Mouse (Mus musculus) gastrocnemius, adult 2 months (tissue): ENCODE results near the gene Pla2g4b. TPM values are rescaled to one million over a fixed set of nuclear protein-coding genes. Genes with fewer than 3 reads are reported as not detected.
A peak's percentile ranks its signal among the peaks of the same experiment; 100 is the strongest.

Experiments used
- DNase-seq: peaks from one replicate; pipeline ENCODE4 v3.0.0; 2022
- H3K27ac ChIP-seq: fragments of 200-600 bp; 2 replicates; pipeline ENCODE4 v1.8.1; 2022; ENCODE audit warnings: mild to moderate bottlenecking
- H3K4me3 ChIP-seq: fragments of 200-600 bp; 2 replicates; pipeline ENCODE4 v1.8.1; 2022; ENCODE audit warnings: mild to moderate bottlenecking, moderate library complexity
- CTCF ChIP-seq: fragments of 200-600 bp; IDR thresholded peaks from 2 replicates; pipeline ENCODE4 v1.8.1; 2022; ENCODE audit warnings: antibody characterized with exemption, mild to moderate bottlenecking, moderate library complexity
- intact Hi-C: fragments of 180-260 bp; cut with DNase I; formaldehyde crosslinking; loops from one replicate; pipeline ENCODE4 v1.15.1; 2025
- long read RNA-seq, 2 experiments: library from polyadenylated mRNA; stranded (forward); transcript quantifications; one replicate each; pipeline ENCODE4 v2.0.0; 2021
- total RNA-seq, 2 experiments: library from RNA; stranded (reverse); gene quantifications; 2 replicates each; pipeline ENCODE4 v1.2.3; 2021

The Pla2g4b gene
- 1 to 10 TPM in 1 of 2 experiments, under 1 TPM in 1; 0.99 to 1.7 TPM for total RNA-seq
- long read RNA-seq, experiment 1, result 0 reads
- long read RNA-seq, experiment 2, partial matches to known transcripts, result 2 of 2 reads
- long read RNA-seq, experiment 2, other reads (novel, unspliced or antisense), result 0 of 2 reads

DNA sequence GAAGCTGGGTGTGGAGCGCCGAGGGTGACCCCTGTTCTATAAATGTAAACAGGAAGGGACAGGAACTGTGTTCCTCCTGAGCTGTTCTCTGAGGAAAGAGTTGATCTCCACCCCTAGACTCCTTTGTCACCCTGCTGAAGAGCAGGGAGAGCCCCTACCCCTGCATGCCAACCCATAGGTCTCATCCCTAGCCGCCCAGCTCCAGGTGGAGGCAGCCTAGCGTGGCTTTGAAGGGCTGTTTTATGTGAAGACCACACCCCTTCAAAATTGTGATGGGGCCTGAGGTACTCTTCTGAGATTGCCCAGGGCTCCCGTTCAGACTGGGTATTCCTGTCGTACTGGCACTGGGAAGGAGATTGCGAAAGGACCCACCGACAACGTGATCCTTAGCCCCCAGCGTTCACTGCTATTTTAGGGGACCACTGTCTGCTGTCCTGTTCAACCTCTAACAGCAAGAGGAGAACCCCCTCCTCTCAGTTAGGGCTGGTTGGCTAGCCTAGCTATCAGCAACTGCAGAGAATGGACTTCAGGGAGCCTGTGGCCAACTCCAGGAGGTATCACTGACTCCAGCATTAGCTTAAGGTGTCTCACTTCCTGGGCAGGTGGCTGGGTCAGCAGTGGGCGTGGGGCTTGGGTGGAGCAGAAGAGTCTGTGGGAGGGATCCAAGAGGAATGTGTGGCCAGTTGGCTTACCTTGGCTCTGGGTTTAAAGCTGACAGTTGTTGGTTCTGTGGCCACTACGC is at the start of gene Pla2g4b:
TSS of gene Pla2g4b (plus strand) at position 692 of the 742 bp plus-strand sequence.
- DNase-seq, result no peak
- no peak for TF ChIP-seq CTCF
- Histone ChIP-seq H3K27ac (no peak within 1 kb of the TSS), H3K4me3 (no peak within 1 kb of the TSS)
- intact Hi-C loops, result no loop called here

DNA sequence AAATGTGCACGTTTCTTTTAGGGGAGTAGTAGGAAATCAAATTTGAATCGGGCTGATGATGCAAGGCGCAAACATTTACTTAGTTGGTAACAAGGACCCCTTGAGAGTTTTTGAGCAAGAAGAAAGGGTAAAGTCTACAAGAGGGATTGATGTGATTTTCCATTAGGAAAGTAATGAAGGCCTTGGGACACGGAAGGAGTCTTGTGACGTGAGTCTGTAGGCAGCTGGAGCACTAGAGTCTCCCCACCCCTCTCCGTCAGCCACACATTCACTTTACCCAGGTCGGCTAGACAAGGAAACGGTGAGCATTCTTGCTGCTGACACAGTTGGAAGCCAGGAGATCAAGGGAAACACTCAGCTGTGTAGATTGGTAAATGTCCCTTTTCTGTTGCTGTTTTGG is 47.3 kb upstream of the Pla2g4b start:
- TF ChIP-seq CTCF, result no peak
- DNase-seq, result no peak
- intact Hi-C loops, result no loop called here
- Histone ChIP-seq H3K27ac (no peak overlapping the region), H3K4me3 (no peak overlapping the region)

DNA sequence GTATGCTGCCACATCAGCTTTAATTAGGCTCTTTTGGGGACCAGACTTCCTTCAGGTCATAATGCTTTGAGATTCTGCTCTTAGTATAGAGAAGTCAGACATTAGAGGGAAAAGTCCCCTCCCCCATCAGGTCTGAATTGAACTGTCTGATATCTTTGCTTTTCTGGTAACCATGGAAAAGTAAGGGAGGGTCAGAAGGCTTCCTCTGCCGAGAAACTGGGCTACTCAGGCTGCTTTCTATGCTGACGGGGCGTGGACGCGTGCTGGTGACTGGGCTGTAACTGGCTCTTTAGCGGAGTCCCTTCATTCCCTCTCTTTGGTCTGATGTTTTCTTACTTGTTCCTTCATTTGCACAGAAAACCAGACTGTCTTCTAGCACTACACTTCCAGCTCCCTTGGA is 46.8 kb upstream of the Pla2g4b start:
- no peak for DNase-seq
- intact Hi-C loops, result no loop called here
- H3K4me3 ChIP-seq, result no peak overlapping the region
- H3K27ac ChIP-seq, result no peak overlapping the region
- TF ChIP-seq CTCF, result no peak

DNA sequence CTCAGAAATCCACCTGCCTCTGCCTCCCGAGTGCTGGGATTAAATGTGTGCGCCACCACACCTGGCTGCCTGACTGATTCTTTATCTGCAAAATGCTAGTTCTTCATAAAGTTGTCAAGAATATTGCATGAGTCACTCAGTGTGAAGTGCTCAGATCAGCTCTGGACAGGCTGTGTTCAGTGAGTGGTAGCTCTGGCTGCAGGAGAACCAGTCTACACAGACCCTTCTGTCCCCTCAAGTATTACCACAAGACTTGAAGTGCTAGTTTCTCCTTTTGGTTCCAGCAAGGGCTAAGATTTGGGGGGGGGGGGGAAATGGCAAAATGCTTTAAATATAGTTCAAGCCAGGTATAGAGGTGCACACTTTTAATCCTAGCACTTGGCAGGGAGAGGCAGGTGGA is 45.8 kb upstream of the Pla2g4b start:
- Histone ChIP-seq H3K27ac (no peak overlapping the region), H3K4me3 (no peak overlapping the region)
- intact Hi-C loops, result no loop called here
- TF ChIP-seq CTCF, result no peak
- DNase-seq, result no peak

DNA sequence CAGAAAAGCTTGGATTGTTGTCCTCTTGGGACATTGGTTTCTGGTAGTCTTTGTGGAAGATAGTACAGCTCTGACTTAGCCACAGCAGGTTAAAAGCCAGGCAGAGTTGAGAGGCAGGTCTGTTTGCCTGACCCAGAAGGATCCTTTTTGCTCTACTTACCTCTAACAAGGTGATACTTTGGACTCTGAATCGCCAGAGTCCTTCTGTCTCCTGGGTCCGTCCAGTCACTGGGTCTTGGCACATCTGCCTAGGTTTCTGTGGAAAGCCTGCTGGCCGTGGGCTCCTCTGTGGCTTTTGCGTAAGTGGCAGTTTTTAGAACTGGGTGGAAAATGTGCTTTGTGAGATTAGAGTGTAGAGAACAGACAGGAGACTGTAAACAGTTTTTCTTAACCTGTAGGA is 44.3 kb upstream of the Pla2g4b start:
- Histone ChIP-seq H3K27ac (peak overlapping the region; percentile 48), H3K4me3 (no peak overlapping the region)
- no peak for TF ChIP-seq CTCF
- no peak for DNase-seq
- intact Hi-C loops, result no loop called here

DNA sequence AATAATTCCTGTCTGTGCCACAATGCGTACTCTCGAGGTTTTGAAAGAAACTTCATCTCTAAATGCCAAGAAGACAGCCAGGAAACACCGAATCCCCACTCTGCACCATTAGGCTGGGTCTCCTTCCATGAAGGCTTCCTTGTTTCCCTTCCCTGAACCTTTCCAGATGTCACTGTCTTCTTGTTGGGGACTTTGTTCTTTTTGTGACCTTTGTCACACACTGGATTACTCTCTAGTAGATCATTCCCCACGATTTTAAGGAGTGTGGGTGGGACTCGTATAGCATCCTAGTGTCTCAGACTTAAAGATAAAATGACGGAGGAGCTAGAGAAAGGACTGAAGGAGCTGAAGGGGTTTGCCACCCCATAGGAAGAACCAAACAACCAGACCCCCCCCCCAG is 42.3 kb upstream of the Pla2g4b start:
- Histone ChIP-seq H3K27ac (no peak overlapping the region), H3K4me3 (no peak overlapping the region)
- intact Hi-C loops, result loop anchor here (2.0 kb wide), 1 partner anchor 18 kb away; the partner anchor contains the start of gene Mapkbp1
- no peak for DNase-seq
- TF ChIP-seq CTCF, result no peak

DNA sequence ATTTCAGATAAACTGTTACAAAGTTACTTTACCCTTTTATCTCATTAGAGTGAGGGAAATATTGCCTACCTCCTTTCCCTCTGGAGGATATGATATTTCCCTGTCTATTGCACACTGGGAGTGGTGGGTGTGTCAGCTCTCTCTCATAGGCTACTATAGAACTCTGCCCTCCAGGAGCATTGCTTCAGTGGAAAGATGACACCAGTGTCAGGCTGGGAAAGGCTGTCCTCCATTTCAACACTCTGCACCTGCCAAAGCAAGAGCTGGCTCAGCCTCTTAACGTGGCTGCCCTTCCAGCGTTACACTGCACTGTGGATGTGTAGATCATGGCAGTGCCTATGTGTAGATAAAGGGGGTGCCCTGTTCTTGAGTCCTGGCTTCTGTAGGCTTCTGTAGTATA is 40.9 kb upstream of the Pla2g4b start:
- no peak for TF ChIP-seq CTCF
- peak; percentile 77 for DNase-seq
- no peak overlapping the region for H3K4me3 ChIP-seq
- intact Hi-C loops, result no loop called here
- H3K27ac ChIP-seq, result peak overlapping the region; percentile 74

DNA sequence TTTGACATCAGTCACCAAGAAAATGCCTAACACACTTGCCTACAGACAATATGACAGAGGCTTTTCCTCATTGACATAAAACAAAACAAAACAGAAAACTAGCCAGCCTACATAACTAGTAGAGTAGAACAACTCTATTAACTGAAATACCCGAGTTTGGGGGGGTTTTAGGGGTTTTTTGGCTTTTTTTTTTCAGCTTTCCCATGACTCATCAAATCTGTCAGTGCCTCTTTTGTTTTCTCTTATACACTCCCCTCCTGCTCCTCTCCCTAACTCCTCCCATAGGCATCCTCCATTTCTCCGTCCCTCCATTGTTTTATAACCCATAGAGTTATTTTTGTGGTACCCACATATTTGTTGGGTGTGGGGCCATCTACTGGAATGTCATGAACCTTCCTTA is 39.7 kb upstream of the Pla2g4b start:
- TF ChIP-seq CTCF, result no peak
- no peak for DNase-seq
- H3K4me3 ChIP-seq, result no peak overlapping the region
- intact Hi-C loops, result no loop called here
- H3K27ac ChIP-seq, result peak overlapping the region; percentile 21

DNA sequence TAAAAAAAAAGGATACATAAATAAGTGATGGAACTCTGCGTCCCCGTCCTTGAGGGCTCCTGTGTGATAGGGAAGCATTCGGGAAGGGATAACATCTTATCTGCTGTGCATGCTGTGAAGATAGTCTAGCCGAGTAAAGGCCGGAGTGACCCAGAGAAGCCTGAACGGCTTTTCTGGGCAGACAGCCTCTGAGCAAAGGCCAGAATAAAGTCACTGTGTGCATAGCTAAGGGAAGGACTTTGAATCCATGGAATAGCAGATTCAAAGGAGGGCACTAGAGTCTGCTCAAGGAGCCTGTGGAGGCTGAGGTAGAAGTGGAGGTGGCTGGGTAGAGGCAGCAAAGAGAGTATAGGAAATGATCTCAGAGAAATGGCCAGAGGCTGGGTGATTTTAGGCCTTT is 38.4 kb upstream of the Pla2g4b start:
- no peak for TF ChIP-seq CTCF
- no peak for DNase-seq
- intact Hi-C loops, result no loop called here
- Histone ChIP-seq H3K27ac (peak overlapping the region; percentile 76), H3K4me3 (no peak overlapping the region)

DNA sequence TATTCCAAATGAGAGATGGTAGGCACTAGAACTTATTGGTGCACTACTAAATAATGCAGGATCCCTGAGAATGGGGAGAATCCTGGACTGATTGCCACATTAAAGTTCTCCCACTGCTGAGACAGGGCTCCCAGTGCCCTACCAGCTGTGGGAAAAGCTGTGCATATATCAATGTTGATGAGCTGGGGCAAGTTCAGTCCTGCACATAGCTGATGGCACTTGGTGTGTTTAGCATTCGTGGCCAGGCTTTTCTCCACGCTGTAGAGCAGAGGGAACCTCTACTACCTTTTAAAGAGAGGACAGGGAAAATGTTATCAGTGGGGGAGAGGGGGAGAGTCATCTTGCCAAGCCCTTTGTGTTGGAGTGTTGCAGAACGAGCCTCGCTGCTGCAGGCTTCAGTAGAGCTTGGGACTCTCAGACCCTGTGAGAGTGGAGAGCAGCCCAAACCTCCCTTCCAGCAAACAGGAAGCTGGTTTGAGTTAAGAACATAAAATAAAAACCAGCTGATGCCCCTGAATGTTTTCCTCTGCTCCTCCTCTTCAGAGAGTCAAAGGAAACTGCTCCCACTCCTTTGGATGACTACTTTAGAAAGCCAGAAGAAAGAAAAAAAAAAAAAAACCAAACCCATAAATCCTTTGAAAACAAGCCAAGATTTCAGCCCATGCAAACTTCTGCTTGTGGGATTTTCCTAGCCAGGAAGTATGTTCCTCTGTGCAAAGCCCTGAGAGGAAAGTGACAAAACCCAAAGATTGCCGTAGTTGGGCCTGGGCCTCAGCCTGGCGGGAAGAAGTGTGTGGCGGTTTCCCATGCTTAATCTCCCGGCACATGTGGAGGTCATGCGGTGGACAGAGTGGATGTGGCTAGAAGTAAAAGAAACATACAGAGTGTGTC is 37.6 kb upstream of the Pla2g4b start:
- TF ChIP-seq CTCF, result no peak
- intact Hi-C loops, result no loop called here
- DNase-seq, result no peak

DNA sequence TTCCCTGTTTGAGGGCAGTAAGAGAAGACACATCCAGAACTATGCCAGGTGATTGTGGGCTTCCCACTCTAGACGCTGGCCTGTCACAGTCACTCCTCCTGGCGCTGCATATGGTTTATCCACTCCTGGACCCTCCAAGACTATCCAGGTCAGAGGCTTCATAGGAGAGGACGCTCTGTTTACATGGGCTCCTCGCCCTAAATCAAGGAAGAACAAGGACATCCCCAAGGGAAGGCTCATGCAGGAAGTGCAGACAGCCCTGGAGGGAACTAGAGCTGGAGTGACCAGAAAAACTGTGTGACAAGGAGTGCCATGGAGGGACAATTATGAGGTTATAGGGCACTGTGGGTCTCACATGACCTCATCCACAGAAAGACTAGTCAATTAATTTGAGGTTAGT is 35.9 kb upstream of the Pla2g4b start:
- TF ChIP-seq CTCF, result no peak
- intact Hi-C loops, result no loop called here
- no peak for DNase-seq
- Histone ChIP-seq H3K27ac (peak overlapping the region; percentile 38), H3K4me3 (no peak overlapping the region)

More for the DNA sequence above, 37.6 kb upstream of the Pla2g4b start:
- Histone ChIP-seq H3K4me3 (no peak overlapping the region), H3K27ac (peak overlapping the region; percentile 76)

DNA sequence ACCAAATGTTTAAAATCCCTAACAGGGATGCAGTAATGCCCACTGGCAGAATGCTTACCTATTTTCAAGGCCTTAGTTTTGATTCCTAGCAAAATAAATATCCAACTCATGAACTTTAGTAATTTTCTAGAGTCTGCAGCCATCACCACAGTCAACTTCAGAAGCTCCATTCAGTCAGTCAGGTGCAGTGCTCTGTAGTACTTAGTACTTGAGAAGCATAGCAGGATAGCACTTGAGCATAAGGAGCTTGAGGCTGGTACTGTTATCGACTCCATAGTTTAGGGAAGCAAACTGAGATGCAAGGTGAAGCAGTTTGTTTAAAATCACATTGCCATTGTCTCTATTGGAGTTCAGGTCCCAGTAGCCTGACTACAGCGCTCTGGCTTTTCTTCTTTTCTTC is 33.5 kb upstream of the Pla2g4b start:
- TF ChIP-seq CTCF, result no peak
- intact Hi-C loops, result loop anchor here (10.0 kb wide), 1 partner anchor 205 kb away; the partner anchor contains the start of gene Tyro3
- Histone ChIP-seq H3K27ac (no peak overlapping the region), H3K4me3 (no peak overlapping the region)
- DNase-seq, result no peak
